Mouse (Mus musculus): ENCODE results near the gene Haghl. TPM values are rescaled to one million over a fixed set of nuclear protein-coding genes. Genes with fewer than 3 reads are reported as not detected.

Gene Haghl
- total and polyA plus RNA-seq, 2 experiments from 2014 or later = 141 to 154 TPM

GRCm38 (mm10) chr17:25769331-25769730 is 16.1 kb downstream of the Haghl start:
- Histone ChIP-seq H3K27me3 (ENCODE audit: insufficient read depth, low read length) (no peaks in the 10 kb centered on the region), H3K36me3 (ENCODE audit: insufficient read depth) (no peaks in the 10 kb centered on the region), H3K9me3 (ENCODE audit: low read length) (no peaks in the 10 kb centered on the region), H3K4me1 (ENCODE audit: insufficient read depth) (peaks cover 3% of the 10 kb centered on the region), H3K4me3 (ENCODE audit: low read depth, low read length) (no peak overlapping the region), H3K9ac (no peak overlapping the region), H3K4me2 (ENCODE audit: low read depth) (no peak overlapping the region), H3K27ac (ENCODE audit: low read depth, low read length) (no peak overlapping the region)
- no peak for TF ChIP-seq CTCF (IDR thresholded peaks at IDR 0.05; ENCODE audit: low read depth)
- ATAC-seq (no peak), DNase-seq (no peak)
- WGBS = 56% methylated on average over 9 of the region's 9 CpGs

DNA sequence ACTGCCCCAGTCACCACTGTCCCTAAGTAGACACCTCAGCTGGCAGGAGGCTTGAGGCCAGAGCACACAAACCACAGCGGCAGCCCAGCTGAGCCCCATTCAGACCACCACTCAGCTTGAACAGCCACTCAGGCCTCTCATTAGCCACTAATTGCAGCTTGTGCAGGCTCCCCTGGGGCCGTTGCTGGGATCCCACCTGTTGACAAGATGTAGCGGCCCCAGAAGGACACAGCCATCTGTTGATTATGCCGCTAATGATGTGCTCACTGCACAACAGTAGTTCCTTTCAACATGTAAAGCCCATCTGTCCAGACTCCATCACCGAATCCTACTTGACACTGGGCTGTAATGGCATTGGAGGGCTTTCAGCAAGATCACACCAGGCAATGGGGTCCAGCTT is 19.6 kb downstream of the Haghl start:
- H3K9ac ChIP-seq = no peak overlapping the region
- DNase-seq = no peak
- no peak overlapping the region for H3K4me2 ChIP-seq (ENCODE audit: low read depth)
- no peak overlapping the region for H3K27ac ChIP-seq (ENCODE audit: low read depth, low read length)
- no peaks in the 10 kb centered on the region for H3K27me3 ChIP-seq (ENCODE audit: insufficient read depth, low read length)
- H3K9me3 ChIP-seq (ENCODE audit: low read length) = no peaks in the 10 kb centered on the region
- H3K4me3 ChIP-seq (ENCODE audit: low read depth, low read length) = no peak overlapping the region
- peak; percentile 43; the same call in 1 of the 2 replicates for ATAC-seq
- 13% methylated on average over 5 of the region's 5 CpGs for WGBS
- H3K4me1 ChIP-seq (ENCODE audit: insufficient read depth) = no peaks in the 10 kb centered on the region
- no peaks in the 10 kb centered on the region for H3K36me3 ChIP-seq (ENCODE audit: insufficient read depth)
- TF ChIP-seq CTCF (IDR thresholded peaks at IDR 0.05; ENCODE audit: low read depth) = no peak

DNA sequence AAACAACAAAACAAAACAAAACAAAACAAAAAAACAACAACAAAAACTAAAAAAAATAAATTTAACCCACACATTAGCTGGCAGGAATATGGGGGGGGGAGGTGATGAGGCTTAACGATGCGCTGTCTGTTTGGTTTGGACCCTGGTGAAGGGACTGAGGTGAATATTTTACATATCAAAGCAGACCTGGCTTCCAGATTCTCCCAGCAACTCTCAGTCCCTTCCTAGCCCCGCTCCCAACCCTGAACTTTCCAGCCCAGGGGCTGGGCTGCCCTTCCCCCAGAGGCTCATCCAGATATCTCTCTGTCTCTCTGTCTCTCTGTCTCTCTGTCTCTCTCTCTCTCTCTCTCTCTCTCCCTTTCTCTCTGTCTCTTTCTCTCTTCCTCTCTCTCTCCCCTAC is 22.9 kb downstream of the Haghl start:
- ATAC-seq = no peak
- Histone ChIP-seq H3K4me2 (ENCODE audit: low read depth) (no peak overlapping the region), H3K9ac (no peak overlapping the region), H3K9me3 (ENCODE audit: low read length) (no peaks in the 10 kb centered on the region), H3K27ac (ENCODE audit: low read depth, low read length) (no peak overlapping the region), H3K27me3 (ENCODE audit: insufficient read depth, low read length) (no peaks in the 10 kb centered on the region), H3K4me3 (ENCODE audit: low read depth, low read length) (no peak overlapping the region), H3K36me3 (ENCODE audit: insufficient read depth) (no peaks in the 10 kb centered on the region), H3K4me1 (ENCODE audit: insufficient read depth) (no peaks in the 10 kb centered on the region)
- TF ChIP-seq CTCF (IDR thresholded peaks at IDR 0.05; ENCODE audit: low read depth) = no peak
- 39% methylated on average over 3 of the region's 3 CpGs for WGBS
- DNase-seq = no peak

DNA sequence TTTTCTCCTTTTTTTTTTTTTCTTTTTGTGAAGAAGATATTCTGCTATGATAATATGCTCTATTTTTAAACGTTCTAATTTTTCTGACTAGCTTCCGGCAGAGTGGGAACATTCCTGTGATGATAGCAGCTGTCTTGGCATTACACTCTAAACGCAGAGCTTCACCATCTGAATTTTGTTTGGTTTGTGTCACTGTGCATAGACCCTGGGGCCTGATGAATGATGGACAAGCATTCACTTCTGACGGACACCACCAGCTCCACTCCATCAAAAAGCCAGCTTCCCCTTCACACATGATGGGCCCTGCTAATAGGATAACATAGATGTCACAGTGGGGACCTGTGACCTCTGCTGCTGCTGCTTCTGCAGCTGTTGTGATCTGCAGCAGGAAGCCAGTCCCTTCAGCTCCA is 23.9 kb downstream of the Haghl start:
- WGBS = 54% methylated on average over 4 of the region's 4 CpGs
- Histone ChIP-seq H3K4me1 (ENCODE audit: insufficient read depth) (no peaks in the 10 kb centered on the region), H3K36me3 (ENCODE audit: insufficient read depth) (no peaks in the 10 kb centered on the region), H3K27ac (ENCODE audit: low read depth, low read length) (peak overlapping the region; percentile 57; the same call in 1 of the 2 replicates), H3K9me3 (ENCODE audit: low read length) (no peaks in the 10 kb centered on the region), H3K27me3 (ENCODE audit: insufficient read depth, low read length) (no peaks in the 10 kb centered on the region), H3K4me2 (ENCODE audit: low read depth) (no peak overlapping the region), H3K4me3 (ENCODE audit: low read depth, low read length) (no peak overlapping the region), H3K9ac (no peak overlapping the region)
- ATAC-seq (peak; percentile 43), DNase-seq (no peak)
- TF ChIP-seq CTCF (IDR thresholded peaks at IDR 0.05; ENCODE audit: low read depth) = no peak

- Histone ChIP-seq H3K27ac (ENCODE audit: low read depth, low read length) (no peak overlapping the region), H3K9ac (no peak overlapping the region), H3K4me2 (ENCODE audit: low read depth) (no peak overlapping the region), H3K27me3 (ENCODE audit: insufficient read depth, low read length) (no peaks in the 10 kb centered on the region), H3K4me1 (ENCODE audit: insufficient read depth) (no peaks in the 10 kb centered on the region), H3K4me3 (ENCODE audit: low read depth, low read length) (no peak overlapping the region), H3K36me3 (ENCODE audit: insufficient read depth) (no peaks in the 10 kb centered on the region), H3K9me3 (ENCODE audit: low read length) (no peaks in the 10 kb centered on the region)
- 78% methylated on average over 8 of the region's 8 CpGs for WGBS
- no peak for ATAC-seq
- TF ChIP-seq CTCF (IDR thresholded peaks at IDR 0.05; ENCODE audit: low read depth) = no peak
- DNase-seq = no peak
These were observed 25.3 kb downstream of the Haghl start for GRCm38 (mm10) chr17:25760148-25760547.

GRCm38 (mm10) chr17:25757691-25758090 is 27.8 kb downstream of the Haghl start:
- H3K27ac ChIP-seq (ENCODE audit: low read depth, low read length) = no peak overlapping the region
- H3K36me3 ChIP-seq (ENCODE audit: insufficient read depth) = no peaks in the 10 kb centered on the region
- H3K4me2 ChIP-seq (ENCODE audit: low read depth) = no peak overlapping the region
- H3K9me3 ChIP-seq (ENCODE audit: low read length) = no peaks in the 10 kb centered on the region
- no peaks in the 10 kb centered on the region for H3K27me3 ChIP-seq (ENCODE audit: insufficient read depth, low read length)
- H3K4me1 ChIP-seq (ENCODE audit: insufficient read depth) = no peaks in the 10 kb centered on the region
- TF ChIP-seq CTCF (IDR thresholded peaks at IDR 0.05; ENCODE audit: low read depth) = no peak
- no peak for ATAC-seq
- H3K9ac ChIP-seq = no peak overlapping the region
- 76% methylated on average over 3 of the region's 3 CpGs for WGBS
- DNase-seq = no peak
- H3K4me3 ChIP-seq (ENCODE audit: low read depth, low read length) = no peak overlapping the region

- no peaks in the 10 kb centered on the region for H3K36me3 ChIP-seq (ENCODE audit: insufficient read depth)
- H3K9ac ChIP-seq = no peak overlapping the region
- H3K4me3 ChIP-seq (ENCODE audit: low read depth, low read length) = no peak overlapping the region
- no peak overlapping the region for H3K4me2 ChIP-seq (ENCODE audit: low read depth)
- no peak overlapping the region for H3K27ac ChIP-seq (ENCODE audit: low read depth, low read length)
- no peaks in the 10 kb centered on the region for H3K27me3 ChIP-seq (ENCODE audit: insufficient read depth, low read length)
- H3K4me1 ChIP-seq (ENCODE audit: insufficient read depth) = no peaks in the 10 kb centered on the region
- no peaks in the 10 kb centered on the region for H3K9me3 ChIP-seq (ENCODE audit: low read length)
- ATAC-seq (no peak), DNase-seq (no peak)
- no peak for TF ChIP-seq CTCF (IDR thresholded peaks at IDR 0.05; ENCODE audit: low read depth)
- 74% methylated on average over 9 of the region's 9 CpGs for WGBS
These were observed 28.9 kb downstream of the Haghl start for GRCm38 (mm10) chr17:25756378-25757242.

All from forebrain, postnatal 0 days (tissue).